Mouse (Mus musculus): ENCODE measurements at regions not wholly inside any gene's neighbourhood (a gene's known extent, or its start where the extent isn't known, plus 50 kb on each side); places are given as distances from the start of the nearest gene placed in this dataset.

GRCm38 (mm10) chr3:12635857-12636256 is 1844.6 kb upstream of the Slc7a12 start:
- DNase-seq (ENCODE audit: low read depth, low spot score): no peak

GRCm38 (mm10) chr3:12663473-12663872 is 1817.0 kb upstream of the Slc7a12 start:
- DNase-seq (ENCODE audit: low read depth, low spot score): peak; percentile 1
